Mouse (Mus musculus) spleen, postnatal 10 days (tissue): ENCODE measurements around the gene Trim28.
A peak's percentile ranks its signal among the peaks of the same experiment; 100 is the strongest.

ENCODE experiments used
- DNase-seq, 2 experiments: peaks; one replicate each; pipeline ENCODE4 v3.0.0; 2021 to 2022; ENCODE audit warnings: low spot score in 2 of 2

Trim28 gene

GRCm38 (mm10) chr7:13033451-13034147 lies 34.7 kb downstream of the Trim28 start:
- no peak for DNase-seq

- peak; percentile 94 to 96 for DNase-seq
Measured at GRCm38 (mm10) chr7:13034148-13034977, 35.4 kb downstream of the Trim28 start, which contains the start of gene Chmp2a. Gene Chmp2a (minus strand): TSS chr7:13034807.

GRCm38 (mm10) chr7:13035211-13035855 lies 36.4 kb downstream of the Trim28 start:
- no peak for DNase-seq

- peak in 1 of 2 experiments; percentile 7 for DNase-seq
Measured at GRCm38 (mm10) chr7:13036806-13037205, 37.9 kb downstream of the Trim28 start.

- DNase-seq = no peak
Measured at GRCm38 (mm10) chr7:13037366-13037765, 38.5 kb downstream of the Trim28 start.

- DNase-seq = peak; percentile 98
Measured at GRCm38 (mm10) chr7:13037901-13038555, 39.1 kb downstream of the Trim28 start, which contains the start of gene Ube2m. Gene Ube2m (minus strand): TSS chr7:13038275.

- peak in 1 of 2 experiments; percentile 40 for DNase-seq
Measured at GRCm38 (mm10) chr7:13038621-13039169, 39.8 kb downstream of the Trim28 start.

DNA sequence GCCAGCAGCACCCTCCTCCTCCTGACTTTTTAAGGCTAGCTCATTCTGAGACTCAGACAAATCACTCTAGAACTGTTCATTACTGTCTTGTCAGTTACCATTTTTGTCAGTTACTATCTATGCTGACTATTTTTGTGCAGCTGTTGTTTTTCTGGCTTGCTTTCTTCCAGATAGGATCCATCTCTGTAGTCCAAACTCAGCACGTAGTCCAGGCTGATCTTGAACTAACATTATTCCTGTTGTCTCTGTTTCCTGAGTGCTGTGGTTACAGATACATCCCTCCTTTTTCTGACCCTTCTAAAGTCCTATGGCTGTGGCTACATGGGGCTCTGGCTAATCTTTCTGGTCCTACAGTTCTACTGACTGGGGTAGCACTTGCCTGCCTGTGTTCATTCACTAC lies 40.3 kb downstream of the Trim28 start:
- DNase-seq = no peak

GRCm38 (mm10) chr7:13041256-13041655 lies 42.3 kb downstream of the Trim28 start:
- no peak for DNase-seq

DNA sequence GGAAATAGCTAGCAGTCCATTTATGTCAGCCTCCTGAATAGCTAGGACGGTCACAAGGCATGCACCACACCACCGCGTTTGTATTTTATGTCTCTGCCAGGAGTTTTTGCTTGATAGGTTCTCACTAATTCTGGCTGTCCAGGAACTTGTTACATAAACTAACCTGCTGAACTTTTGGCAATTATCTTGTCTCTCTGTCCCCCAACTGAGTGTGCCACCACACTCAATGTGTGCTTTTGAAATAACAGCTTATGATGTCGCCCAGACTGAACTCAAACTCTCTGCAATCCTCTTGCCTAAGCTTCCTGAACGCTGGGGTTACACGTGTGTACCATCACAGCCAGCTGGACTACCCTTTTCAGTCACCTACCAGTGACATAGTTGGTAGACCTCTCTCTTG lies 43.6 kb downstream of the Trim28 start:
- no peak for DNase-seq

DNA sequence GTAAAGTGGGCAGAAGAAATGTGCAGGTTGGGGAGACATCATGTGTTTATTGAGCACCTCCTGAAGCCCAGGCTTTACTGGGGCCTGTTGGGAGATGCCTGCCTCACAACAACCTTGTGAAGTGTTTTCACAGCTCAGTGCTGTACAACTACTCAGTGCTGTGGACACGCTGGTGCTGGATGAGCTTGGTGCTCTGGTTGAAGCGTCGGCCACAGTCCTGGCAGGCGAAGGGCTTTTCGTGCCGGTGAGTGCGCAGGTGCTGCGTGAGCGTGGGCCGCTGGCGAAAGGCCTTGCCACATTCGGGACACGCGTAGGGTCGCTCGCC lies 44.2 kb downstream of the Trim28 start:
- DNase-seq = no peak

- no peak for DNase-seq
Measured at GRCm38 (mm10) chr7:13043445-13044253, 44.7 kb downstream of the Trim28 start.

- no peak for DNase-seq
Measured at GRCm38 (mm10) chr7:13044254-13044625, 45.3 kb downstream of the Trim28 start.

DNA sequence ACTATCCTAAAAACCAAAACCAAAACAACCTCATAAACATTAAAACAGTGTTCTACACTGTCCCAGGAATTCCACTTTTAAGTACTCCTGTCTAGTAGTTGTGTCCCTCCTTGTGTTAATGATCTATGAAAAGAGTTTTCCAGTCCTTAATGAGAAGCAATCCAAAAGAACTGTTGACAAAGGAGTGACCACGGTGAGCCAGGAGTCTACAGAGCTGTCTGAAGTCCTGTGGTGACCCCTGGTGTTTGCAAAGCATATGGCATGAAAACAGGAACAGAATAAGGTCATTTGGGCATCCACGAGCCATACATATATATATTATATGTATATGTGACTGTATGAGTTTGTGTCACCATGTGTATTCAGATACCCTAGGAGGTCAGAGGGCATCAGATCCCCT lies 47.2 kb downstream of the Trim28 start:
- DNase-seq = peak in 1 of 2 experiments; percentile 80

GRCm38 (mm10) chr7:13053001-13053400 lies 54.1 kb downstream of the Trim28 start:
- no peak for DNase-seq

- DNase-seq = no peak
Measured at GRCm38 (mm10) chr7:13053501-13053900, 54.6 kb downstream of the Trim28 start.

DNA sequence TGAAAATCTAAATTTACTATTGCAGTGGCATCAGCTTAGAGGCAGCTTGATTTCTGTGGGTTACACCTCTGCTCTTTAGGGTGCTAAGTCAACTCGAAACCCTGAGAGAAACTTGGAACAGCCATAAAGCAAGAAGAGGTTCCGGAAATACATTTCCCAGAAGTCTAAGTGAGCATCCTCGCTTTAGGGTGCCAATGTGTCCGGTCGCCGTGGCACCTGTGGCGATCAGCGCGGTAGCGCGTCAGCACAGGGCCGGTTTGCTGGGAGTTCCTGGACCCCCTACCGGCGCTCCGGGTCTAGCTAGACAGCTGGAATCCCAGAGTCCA lies 55.0 kb downstream of the Trim28 start:
- no peak for DNase-seq

DNA sequence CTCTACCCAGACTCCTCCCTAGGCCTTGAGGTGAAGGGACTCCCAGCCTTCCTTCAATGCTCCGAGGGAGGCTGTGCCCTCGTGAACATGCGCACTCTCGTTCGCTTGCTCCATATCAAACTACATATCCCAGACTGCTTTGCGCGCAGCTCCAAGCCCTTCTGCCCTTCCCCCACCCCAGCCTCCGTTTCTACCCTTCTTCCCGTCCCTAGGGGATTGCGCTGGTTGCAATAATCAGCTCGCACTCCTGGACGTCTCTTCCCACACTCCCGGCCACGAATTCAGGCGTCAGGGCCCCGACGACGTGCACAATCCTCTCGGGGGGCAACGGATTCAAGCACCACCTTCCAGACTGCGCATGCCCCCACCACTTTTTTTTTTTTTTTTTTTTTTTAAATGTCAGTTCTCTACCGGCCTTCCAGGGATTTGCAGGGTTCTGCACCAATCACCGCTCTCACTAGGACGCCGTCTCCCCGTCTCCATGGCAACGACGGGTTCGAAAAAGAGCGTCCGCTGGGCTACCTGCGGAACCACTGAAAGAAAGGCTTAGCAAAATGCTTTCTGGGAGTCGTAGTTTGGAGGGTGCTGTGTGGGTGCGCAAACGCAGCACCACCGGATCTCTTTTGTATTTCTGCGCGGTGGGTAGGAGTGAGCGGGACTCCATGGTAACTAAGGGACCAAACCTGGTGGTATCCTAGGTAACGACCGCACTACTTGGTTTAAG lies 55.5 kb downstream of the Trim28 start, which contains the start of gene Mzf1:
Gene Mzf1 (minus strand): TSS at position 478 of the 724 bp plus-strand sequence.
- peak; percentile 81 to 92 for DNase-seq

GRCm38 (mm10) chr7:13056913-13057700 lies 58.2 kb downstream of the Trim28 start:
- no peak for DNase-seq
